Mouse (Mus musculus): ENCODE measurements around the gene Rsrp1. TPM values are rescaled to one million over a fixed set of nuclear protein-coding genes. Genes with fewer than 3 reads are reported as not detected.

Rsrp1 gene
- polyA plus RNA-seq (2017; shearing (Covaris generic)): 966 TPM

GRCm38 (mm10) chr4:134923258-134924018 lies at the start of gene Rsrp1:
TSS of gene Rsrp1 (plus strand) at chr4:134923592.

GRCm38 (mm10) chr4:134914864-134915209 lies 8.6 kb upstream of the Rsrp1 start, which contains the start of gene Tmem50a:
TSS of gene Tmem50a (minus strand) at chr4:134915024.

GRCm38 (mm10) chr4:134930684-134931481 lies 7.5 kb downstream of the Rsrp1 start, which contains the start of gene Syf2:
TSS of gene Syf2 (plus strand) at chr4:134930898.

Other genes with a start within 250 kb of the Rsrp1 start
- gene Man1c1, start 219.3 kb upstream of the Rsrp1 start, polyA plus RNA-seq (2017; shearing (Covaris generic)): 8.0 TPM
- gene Ldlrap1, start 155.6 kb upstream of the Rsrp1 start, polyA plus RNA-seq (2017; shearing (Covaris generic)): 163 TPM
- 62.6 TPM for gene Maco1, start 70.2 kb upstream of the Rsrp1 start, polyA plus RNA-seq (2017; shearing (Covaris generic))
- not detected for gene Rhd, start 59.1 kb upstream of the Rsrp1 start, polyA plus RNA-seq (2017; shearing (Covaris generic))
- gene Tmem50a, start 8.6 kb upstream of the Rsrp1 start, polyA plus RNA-seq (2017; shearing (Covaris generic)): 360 TPM
- gene Syf2, start 7.3 kb downstream of the Rsrp1 start, polyA plus RNA-seq (2017; shearing (Covaris generic)): 425 TPM
- 40.1 TPM for gene Runx3, start 197.1 kb downstream of the Rsrp1 start, polyA plus RNA-seq (2017; shearing (Covaris generic))

Measured in naive thymus-derived CD4-positive, alpha-beta T cell, adult 5 months (primary cell).